In genomic region chr10:111458088-111458487, GRCm38 (mm10) we compare ENCODE assay signal across 17 mouse cellular contexts.
"Had no signal": no experiment of that assay in that cellular context is flagged by ENCODE, and none has a peak within 500 bp of the region (broad histone marks: within the 10 kb centered on the region; RNA-seq: fewer than 3 reads in every experiment).

No protein-coding gene starts in this region.

- H3K9ac ChIP-seq: liver, postnatal 0 days; lung, embryonic 15.5 days; midbrain, embryonic 12.5 days; neural tube, embryonic 12.5 days; stomach, embryonic 15.5 days had no signal

- H3K27me3 ChIP-seq: lung, embryonic 15.5 days; megakaryocyte, embryonic 14.5 days; midbrain, embryonic 12.5 days; neural tube, embryonic 12.5 days; stomach, embryonic 15.5 days had no signal

- H3K4me3 ChIP-seq: lung, embryonic 15.5 days; megakaryocyte, embryonic 14.5 days; midbrain, embryonic 12.5 days; neural tube, embryonic 12.5 days; stomach, embryonic 15.5 days had no signal

- ATAC-seq: liver, postnatal 0 days; lung, postnatal 0 days had no signal

- DNase-seq: liver, postnatal 0 days; lung, adult 2 months; lung, postnatal 14 days; lung, postnatal 36 days; midbrain, embryonic 14.5 days; right cerebral cortex, postnatal 14 days; thymus, adult 2 months; thymus, postnatal 25 days; thymus, postnatal 4 days had no signal

- H3K27ac ChIP-seq: lung, embryonic 15.5 days; macrophage; midbrain, embryonic 12.5 days; neural tube, embryonic 12.5 days; stomach, embryonic 15.5 days; stomach, postnatal 0 days had no signal

- H3K9me3 ChIP-seq: lung, embryonic 15.5 days; megakaryocyte, embryonic 14.5 days; midbrain, embryonic 12.5 days; neural tube, embryonic 12.5 days; stomach, embryonic 15.5 days had no signal

- H3K4me1 ChIP-seq: lung, embryonic 15.5 days; neural tube, embryonic 12.5 days; stomach, embryonic 15.5 days had no signal

- H3K4me2 ChIP-seq: lung, embryonic 15.5 days; midbrain, embryonic 12.5 days; neural tube, embryonic 12.5 days; stomach, embryonic 15.5 days had no signal

- H3K36me3 ChIP-seq: lung, embryonic 15.5 days; midbrain, embryonic 12.5 days; neural tube, embryonic 12.5 days; stomach, embryonic 15.5 days had no signal
